Mouse (Mus musculus) thymus, postnatal 14 days (tissue): ENCODE measurements around the gene Rpgrip1.

Experiments
- DNase-seq: peaks from one replicate; pipeline ENCODE4 v3.0.0; 2021

Rpgrip1 gene

GRCm38 (mm10) chr14:52120169-52120568 is 9.7 kb downstream of the Rpgrip1 start:
- no peak for DNase-seq

- DNase-seq, result peak; percentile 81
These were observed 13.4 kb downstream of the Rpgrip1 start for GRCm38 (mm10) chr14:52123918-52124317.

GRCm38 (mm10) chr14:52124636-52125035 is 14.1 kb downstream of the Rpgrip1 start:
- no peak for DNase-seq

- DNase-seq, result no peak
These were observed 23.1 kb downstream of the Rpgrip1 start for GRCm38 (mm10) chr14:52133584-52133983.

- DNase-seq, result peak; percentile 42
These were observed 30.3 kb downstream of the Rpgrip1 start for GRCm38 (mm10) chr14:52140577-52141444.

- DNase-seq, result no peak
These were observed 31.1 kb downstream of the Rpgrip1 start for GRCm38 (mm10) chr14:52141445-52142127.

GRCm38 (mm10) chr14:52144165-52144564 is 33.7 kb downstream of the Rpgrip1 start:
- no peak for DNase-seq

- peak; percentile 49 for DNase-seq
These were observed 36.0 kb downstream of the Rpgrip1 start for GRCm38 (mm10) chr14:52146540-52146939.

GRCm38 (mm10) chr14:52149888-52150287 is 39.4 kb downstream of the Rpgrip1 start:
- DNase-seq, result no peak

- no peak for DNase-seq
These were observed 41.7 kb downstream of the Rpgrip1 start for GRCm38 (mm10) chr14:52152179-52152578.

- DNase-seq, result no peak
These were observed 42.1 kb downstream of the Rpgrip1 start for GRCm38 (mm10) chr14:52152613-52153012.

GRCm38 (mm10) chr14:52155008-52155407 is 44.5 kb downstream of the Rpgrip1 start:
- no peak for DNase-seq

- no peak for DNase-seq
These were observed 50.4 kb downstream of the Rpgrip1 start for GRCm38 (mm10) chr14:52160911-52161310.

GRCm38 (mm10) chr14:52166571-52166970 is 56.1 kb downstream of the Rpgrip1 start:
- no peak for DNase-seq

GRCm38 (mm10) chr14:52188788-52189187 is 78.3 kb downstream of the Rpgrip1 start:
- DNase-seq, result no peak

GRCm38 (mm10) chr14:52189519-52189918 is 79.0 kb downstream of the Rpgrip1 start:
- DNase-seq, result no peak

GRCm38 (mm10) chr14:52190740-52191359 is 80.3 kb downstream of the Rpgrip1 start:
- peak; percentile 64 for DNase-seq

- DNase-seq, result peak; percentile 66
These were observed 85.2 kb downstream of the Rpgrip1 start for GRCm38 (mm10) chr14:52195691-52196090.

GRCm38 (mm10) chr14:52196230-52197155 is 86.0 kb downstream of the Rpgrip1 start:
- no peak for DNase-seq

- DNase-seq, result peak; percentile 82
These were observed 86.8 kb downstream of the Rpgrip1 start, which contains the start of gene Supt16 for GRCm38 (mm10) chr14:52197156-52197878. Supt16 (minus strand) TSS chr14:52197416.

- no peak for DNase-seq
These were observed 87.6 kb downstream of the Rpgrip1 start for GRCm38 (mm10) chr14:52198141-52198540.

GRCm38 (mm10) chr14:52199412-52199811 is 88.9 kb downstream of the Rpgrip1 start:
- DNase-seq, result no peak
